Mouse (Mus musculus) heart, postnatal 4 days (tissue): ENCODE measurements around the gene Gm2237. TPM values are rescaled to one million over a fixed set of nuclear protein-coding genes. Genes with fewer than 3 reads are reported as not detected.
"Not testable (repeated sequence)": the region's sequence is repeated elsewhere in the genome, so short reads cannot be mapped to it uniquely, and the experiment has no call there.

ENCODE experiments used
- DNase-seq: peaks from one replicate; pipeline ENCODE4 v3.0.0; 2021
- total RNA-seq, 2 experiments: library from RNA; stranded (reverse); gene quantifications; 2 replicates each; pipeline ENCODE4 v1.2.3; 2021

Gm2237 gene
- total RNA-seq, result 1 to 10 TPM; 3.2 to 6.4 TPM

DNA sequence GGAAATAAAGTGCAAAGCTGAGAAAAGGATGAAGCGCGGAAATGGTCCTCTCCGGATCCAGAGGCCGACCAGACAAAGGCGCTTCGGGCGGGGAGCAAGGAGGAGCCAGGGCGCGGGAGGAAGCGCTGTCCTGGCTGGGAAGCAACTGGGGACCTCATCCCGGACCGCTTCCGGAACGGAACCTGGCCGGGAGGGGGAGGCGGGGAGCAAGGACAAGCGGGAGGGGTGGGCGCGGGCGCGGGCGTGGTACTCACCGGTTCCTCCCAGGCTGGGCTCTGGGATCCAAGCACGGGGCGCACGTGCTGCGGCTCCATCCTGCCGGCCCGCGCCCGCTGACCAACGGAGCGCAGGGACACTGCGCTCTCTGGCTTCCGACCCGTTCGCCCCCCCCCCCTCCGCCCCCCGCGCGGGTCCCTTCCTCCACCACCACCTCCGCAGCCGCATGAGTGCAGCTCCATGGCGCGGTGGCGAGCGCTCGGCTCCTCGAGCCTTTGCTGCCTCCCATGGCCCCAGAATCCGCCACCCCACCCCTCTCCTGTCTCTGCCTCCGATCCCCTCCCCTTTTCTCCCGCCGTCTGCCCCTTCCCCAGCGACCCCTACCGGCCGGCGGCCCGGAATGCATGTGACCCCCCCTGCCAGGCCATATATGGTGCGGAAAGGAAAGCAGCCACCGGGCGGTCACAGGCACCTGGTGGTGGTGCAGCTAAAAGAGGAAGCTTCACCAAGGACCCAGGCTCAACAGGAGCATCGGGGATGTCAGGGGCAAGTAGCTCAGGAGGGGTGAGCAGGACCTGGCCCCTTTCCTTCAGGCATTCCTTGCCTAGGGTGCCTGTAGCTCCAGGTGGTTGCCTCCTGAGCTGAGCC, at the start of gene Gm2237:
Gene Gm2237 (minus strand): TSS at position 332 of the 864 bp plus-strand sequence.
- peak; percentile 54 for DNase-seq

DNA sequence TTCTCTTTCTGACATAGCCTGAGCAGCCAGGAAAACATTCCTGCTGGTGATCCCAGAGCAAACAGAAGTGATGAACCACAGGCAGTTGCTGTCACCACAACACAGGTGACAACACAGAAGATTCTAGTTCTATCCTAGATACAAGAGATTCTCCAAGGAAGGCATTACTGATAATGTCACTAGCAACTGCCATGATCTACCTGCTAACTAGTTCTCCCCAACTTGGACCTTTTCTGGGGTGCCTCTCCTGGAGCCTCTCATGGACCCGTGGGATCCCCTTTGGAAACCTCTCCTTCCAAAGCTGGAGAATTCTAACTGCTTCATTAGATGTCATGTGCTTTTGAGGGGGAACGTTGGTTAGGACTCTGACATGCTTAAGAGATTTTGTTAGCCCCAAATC, 17.5 kb upstream of the Gm2237 start, which contains the start of gene Gm5458:
Gene Gm5458 (minus strand): TSS at position 101 of the 400 bp plus-strand sequence.
- not testable (repeated sequence) for DNase-seq

GRCm38 (mm10) chr14:19549863-19550262, 35.1 kb downstream of the Gm2237 start, which contains the start of gene Gm2244:
Gene Gm2244, minus strand, starts transcription at chr14:19549963.
- DNase-seq, result not testable (repeated sequence)

Other genes with a start within 250 kb of the Gm2237 start
- not detected for gene Gm21738, start 166.2 kb downstream of the Gm2237 start, total RNA-seq
- gene Gm2244, start 35.2 kb downstream of the Gm2237 start, total RNA-seq, result under 1 TPM; 0.19 to 0.23 TPM
- gene Gm5458, start 17.4 kb upstream of the Gm2237 start, total RNA-seq, result not detected
- gene Nid2, start 166.1 kb upstream of the Gm2237 start, total RNA-seq, result 100 to 1,000 TPM; 118 to 125 TPM
- gene Rtraf, start 238.7 kb upstream of the Gm2237 start, total RNA-seq, result 10 to 100 TPM; 83.7 to 84.1 TPM